Mouse (Mus musculus): ENCODE measurements around the gene Aagab.

- TF ChIP-seq CTCF (IDR thresholded peaks at IDR 0.05; ENCODE audit: extremely low read depth, insufficient read depth, insufficient read length, insufficient replicate concordance) (no peak), POLR2A (IDR thresholded peaks at IDR 0.05; ENCODE audit: low read depth, low read length) (no peak)
Measured at GRCm38 (mm10) chr9:63581778-63582177, 20.7 kb upstream of the Aagab start.
